Mouse (Mus musculus) brain, embryonic 14.5 days (tissue): ENCODE measurements around the gene Nrg4. TPM values are rescaled to one million over a fixed set of nuclear protein-coding genes. Genes with fewer than 3 reads are reported as not detected.

Source experiments
- DNase-seq: peaks from one replicate; pipeline ENCODE4 v3.0.0-alpha.2; 2011; ENCODE audit warnings: low read depth
- CTCF ChIP-seq: fragments of 200-500 bp; IDR thresholded peaks from 2 replicates; pipeline ENCODE4 v1.5.1; 2012; ENCODE audit warnings: inconsistent platforms, mild to moderate bottlenecking, moderate library complexity, borderline replicate concordance; ENCODE audit not compliant: insufficient read depth, insufficient read length; ENCODE audit errors: extremely low read depth
- POLR2A ChIP-seq: fragments of 200-500 bp; IDR thresholded peaks from 2 replicates; pipeline ENCODE4 v1.6.1; 2012; ENCODE audit warnings: mild to moderate bottlenecking, inconsistent platforms, borderline replicate concordance; ENCODE audit not compliant: poor library complexity, insufficient read depth, insufficient read length, severe bottlenecking; ENCODE audit errors: extremely low read depth
- polyA plus RNA-seq: library from polyadenylated mRNA; depleted of rRNA; stranded (reverse); fragments of >200 nt; gene quantifications from 2 replicates; pipeline ENCODE4 v1.2.3, GENCODE M21; 2012; rRNA removed

Nrg4 gene
- polyA plus RNA-seq, 1 experiment = 0.40 TPM

DNA sequence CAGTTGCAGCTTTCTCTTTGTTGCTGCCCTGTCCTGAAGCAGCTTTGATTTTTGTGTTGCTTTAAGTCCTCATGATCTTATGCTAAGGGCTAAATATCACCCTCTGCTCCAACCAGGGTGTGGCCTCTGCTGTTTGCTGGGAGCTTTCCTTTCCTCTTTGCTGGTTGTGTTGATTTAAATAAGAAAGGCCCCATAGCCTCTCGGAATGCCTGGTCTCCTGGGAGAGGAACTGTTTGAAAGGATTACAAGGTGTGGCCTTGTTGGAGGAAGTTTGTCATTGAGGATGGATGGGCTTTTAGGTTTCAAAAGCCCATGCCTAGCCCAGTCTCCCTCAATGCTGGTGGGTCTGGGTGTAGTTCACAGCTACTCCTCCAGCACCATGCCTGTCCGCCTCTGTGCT is 110.6 kb downstream of the Nrg4 start:
- TF ChIP-seq POLR2A (no peak), CTCF (no peak)
- no peak for DNase-seq

DNA sequence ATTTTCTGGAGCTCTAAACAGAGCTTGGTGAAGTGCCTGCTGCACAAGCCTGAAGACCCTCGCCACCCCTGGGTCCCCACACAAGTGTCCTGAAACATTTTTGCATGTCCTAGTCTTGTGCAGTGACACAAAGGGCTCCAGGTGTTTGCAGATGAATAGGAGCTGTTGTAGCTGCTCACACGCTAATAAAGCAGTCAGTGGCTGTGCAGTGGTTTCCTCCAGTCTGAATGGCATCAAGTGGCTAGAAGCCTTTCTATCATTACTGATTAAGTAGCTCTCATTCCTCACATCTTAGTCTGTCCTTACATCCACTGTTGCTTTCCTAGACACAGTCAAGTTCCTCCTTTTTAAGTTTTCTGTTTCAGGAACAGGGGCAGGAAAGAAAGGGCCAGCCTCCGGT is 111.0 kb downstream of the Nrg4 start:
- DNase-seq = no peak
- no peak for TF ChIP-seq CTCF

DNA sequence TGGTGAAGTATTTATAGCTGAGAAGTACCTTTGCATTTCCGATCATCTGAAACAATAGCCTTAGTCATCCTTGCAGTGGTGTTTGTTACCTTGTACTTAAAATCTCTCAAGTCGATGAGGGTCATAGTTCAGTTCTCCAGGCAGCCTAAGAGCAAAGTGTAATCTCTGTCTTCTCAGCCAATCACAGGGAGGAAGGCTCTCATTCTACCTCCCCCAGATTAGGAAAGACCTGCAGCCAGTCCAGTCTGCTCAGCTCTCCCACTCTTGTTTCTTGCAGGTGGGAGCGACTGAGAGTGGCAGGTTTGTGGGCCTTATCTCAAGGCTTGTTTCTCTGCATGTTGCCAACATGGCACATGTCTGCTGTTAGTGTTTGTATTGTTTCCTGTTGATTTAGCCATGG is 111.6 kb downstream of the Nrg4 start:
- TF ChIP-seq POLR2A = no peak
- no peak for TF ChIP-seq CTCF
- DNase-seq = no peak

DNA sequence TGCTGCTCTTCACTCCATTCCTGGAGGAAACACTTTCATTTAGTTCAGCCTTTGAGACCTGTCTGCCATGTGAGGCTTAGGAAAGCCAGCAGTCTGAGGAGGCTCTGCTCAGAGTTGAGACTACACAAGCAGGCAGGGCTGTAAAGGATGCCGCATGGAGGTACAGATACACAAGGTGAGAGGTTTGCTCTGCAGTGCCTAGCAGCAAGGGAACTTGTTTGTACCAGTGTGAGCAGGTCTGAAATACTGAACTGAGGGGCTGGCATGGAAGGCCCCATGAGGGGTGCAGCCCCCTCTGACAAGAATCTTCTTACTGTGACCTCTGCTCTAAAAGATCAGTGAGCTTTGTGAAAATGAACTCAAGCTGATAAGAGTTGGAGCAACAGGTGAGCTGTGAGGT is 113.2 kb downstream of the Nrg4 start:
- no peak for DNase-seq
- TF ChIP-seq POLR2A (no peak), CTCF (no peak)

DNA sequence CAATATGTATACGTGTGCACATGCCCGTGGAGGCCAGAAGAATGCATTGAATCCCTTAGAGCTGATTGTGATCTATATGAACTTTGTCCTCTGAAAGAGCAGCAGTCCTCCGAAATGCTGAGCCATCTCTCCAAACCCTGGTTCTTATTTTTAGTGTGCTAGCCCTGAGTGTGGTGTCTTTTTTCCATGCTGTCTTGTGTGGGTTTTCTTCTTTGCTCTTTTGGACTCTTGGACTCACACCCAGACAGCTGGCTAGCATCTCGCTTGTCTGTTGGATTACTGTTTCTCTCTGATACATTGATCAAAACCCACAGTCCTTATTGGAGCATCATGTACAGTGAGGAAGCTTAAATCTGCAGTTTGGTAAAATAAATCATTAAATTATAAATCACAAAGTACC is 115.0 kb downstream of the Nrg4 start:
- TF ChIP-seq POLR2A = no peak
- TF ChIP-seq CTCF = no peak
- no peak for DNase-seq

DNA sequence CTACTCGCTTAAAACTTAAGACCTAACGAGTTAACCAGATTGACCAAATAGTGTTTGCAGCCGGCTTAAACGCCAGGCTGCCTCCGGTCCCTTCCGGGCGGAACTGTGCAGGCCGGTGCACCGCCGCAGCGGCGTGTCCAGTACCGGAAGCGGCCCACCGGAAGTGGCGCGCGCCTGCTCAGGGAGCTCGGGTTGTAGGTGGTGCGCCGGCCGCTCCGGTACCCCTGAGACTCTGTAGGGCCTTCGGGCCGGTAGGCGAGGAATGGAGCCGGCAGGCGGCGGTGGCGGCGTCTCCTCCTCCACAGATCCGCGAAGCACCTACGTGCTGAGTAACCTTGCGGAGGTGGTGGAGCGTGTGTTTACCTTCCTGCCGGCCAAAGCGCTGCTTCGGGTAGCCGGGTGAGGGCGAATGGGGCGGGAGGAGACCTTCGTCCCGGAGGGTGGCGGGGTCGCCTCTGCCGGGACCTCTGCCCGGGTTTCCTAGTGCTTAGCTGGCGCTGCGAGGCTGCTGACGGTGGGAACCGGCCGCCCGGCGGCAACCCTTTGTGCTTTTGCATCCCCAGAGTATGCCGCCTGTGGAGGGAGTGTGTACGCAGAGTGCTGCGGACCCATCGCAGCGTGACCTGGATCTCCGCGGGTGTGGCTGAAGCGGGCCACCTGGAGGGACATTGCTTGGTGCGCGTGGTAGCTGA is 117.7 kb downstream of the Nrg4 start, which contains the start of gene Fbxo22:
Fbxo22 (plus strand) TSS at position 136 of the 692 bp plus-strand sequence.
- TF ChIP-seq CTCF (peak; percentile 3; the same call in 1 of the 2 replicates), POLR2A (peak; percentile 86)
- DNase-seq = peak; percentile 95

DNA sequence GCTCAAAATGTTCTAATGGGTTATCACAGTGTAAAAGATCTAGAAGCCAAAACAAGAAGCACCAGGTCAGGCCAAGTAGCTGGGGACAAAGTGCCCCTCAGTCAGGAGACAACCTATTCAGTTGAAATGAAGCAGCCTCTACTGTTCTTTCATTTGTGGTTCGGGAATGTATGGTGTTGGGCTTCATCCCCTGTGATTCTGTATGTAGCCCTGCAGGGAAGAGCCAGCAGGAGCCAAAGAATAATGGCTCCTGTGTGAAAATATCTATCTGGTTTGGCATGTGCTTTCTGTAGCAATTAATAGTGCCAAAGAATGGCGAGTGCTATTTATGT is 118.2 kb downstream of the Nrg4 start:
- DNase-seq = no peak
- no peak for TF ChIP-seq POLR2A
- no peak for TF ChIP-seq CTCF

DNA sequence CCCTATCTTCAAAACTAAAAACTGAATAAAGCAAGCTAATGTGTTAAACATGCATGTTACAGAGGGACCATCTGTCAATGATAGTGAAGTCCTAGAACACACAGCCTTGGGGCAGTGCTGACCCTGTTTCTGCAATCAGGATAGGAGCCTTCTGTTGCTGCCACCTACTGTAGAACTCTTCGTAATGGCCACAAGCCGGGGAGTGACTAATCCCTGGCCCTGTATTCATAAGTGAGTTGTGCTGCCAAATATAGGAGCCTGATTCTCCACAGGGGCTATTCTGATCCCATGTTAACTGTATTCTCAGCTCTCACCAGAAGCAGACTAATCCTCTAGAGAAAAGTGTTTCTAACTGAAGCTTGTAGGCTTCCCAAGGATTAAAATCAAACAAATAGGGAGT is 127.3 kb downstream of the Nrg4 start:
- TF ChIP-seq POLR2A (no peak), CTCF (no peak)
- peak; percentile 53 for DNase-seq

DNA sequence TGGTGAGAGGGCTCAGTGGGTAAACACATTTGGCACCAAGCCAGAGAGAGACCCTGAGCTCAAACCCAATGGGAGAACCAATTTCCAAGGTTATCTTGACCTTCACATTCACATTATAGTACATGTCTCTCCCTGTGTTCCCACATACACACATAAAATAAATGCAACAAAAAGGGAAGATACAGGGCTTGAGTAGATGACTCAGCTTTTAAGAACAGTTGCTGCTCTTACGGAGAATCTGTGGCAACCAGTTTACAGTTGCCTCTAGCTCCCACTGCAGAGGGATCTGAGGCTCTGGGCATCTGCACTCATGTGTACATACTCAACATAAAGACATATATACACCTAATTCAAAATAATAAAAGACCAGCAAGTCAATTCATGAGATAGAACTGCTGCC is 128.4 kb downstream of the Nrg4 start:
- TF ChIP-seq POLR2A = no peak
- no peak for TF ChIP-seq CTCF
- no peak for DNase-seq

DNA sequence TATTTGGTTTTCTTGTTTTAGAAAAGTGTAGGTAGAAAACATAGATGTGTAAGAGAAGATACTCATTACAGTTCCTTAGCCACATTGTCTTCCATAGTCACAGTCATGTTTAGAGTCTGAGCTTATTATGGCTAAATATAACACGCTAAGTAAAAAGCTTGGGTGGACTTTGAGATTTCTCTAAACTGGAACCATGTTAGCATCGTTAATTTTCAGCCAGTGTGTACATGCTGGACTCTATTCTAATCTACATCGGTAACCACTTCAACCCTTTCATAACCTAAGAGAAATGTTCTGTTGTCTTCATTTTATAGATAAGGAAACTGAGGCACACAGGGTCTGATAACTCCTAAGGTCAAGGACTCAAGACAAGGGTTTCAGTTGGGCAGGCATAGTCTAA is 130.8 kb downstream of the Nrg4 start:
- DNase-seq = no peak
- no peak for TF ChIP-seq CTCF
- TF ChIP-seq POLR2A = no peak

DNA sequence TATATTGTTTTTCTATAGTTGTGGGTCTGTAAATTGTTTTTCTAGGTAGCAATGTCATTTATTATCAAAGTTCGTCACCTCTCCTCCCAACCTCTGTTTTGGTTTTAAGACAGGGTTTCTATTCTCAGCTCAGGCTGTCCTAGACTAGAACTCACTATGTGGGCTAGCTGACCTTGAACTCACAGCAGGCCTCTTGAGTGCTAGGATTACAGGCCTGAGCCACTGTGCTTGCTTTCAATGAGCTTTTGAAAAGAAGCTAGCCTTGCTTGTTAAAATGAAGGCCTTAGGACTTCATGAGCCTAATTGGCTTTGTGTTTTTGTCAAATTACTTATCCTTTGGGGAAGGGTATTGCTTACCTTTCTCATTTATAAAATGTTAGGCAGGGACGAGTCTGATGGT is 152.4 kb downstream of the Nrg4 start:
- TF ChIP-seq CTCF (no peak), POLR2A (no peak)
- no peak for DNase-seq

DNA sequence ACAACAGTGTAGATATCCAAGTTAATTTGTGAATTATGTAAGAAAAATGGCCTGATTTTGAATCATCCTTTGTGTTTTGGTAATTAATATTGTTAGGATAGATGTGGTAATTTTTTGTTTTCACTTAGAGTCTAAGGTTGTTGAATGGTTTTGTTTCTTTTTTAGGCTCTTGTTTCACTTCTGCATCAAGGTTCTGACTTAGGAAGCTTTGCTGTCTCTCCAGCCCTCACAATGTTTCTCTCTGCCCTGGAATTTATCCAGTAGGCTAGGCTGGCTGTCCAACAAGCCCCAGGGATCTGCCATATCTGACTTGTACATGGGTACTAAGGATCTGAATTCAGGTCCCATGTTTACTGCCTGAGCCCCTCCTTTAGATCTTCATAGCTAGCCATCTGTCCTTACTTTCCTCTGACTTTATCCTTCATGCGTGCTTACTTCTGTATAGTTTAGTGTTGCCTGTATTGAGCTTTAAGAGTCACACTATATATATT is 154.4 kb downstream of the Nrg4 start:
- DNase-seq = no peak
- TF ChIP-seq CTCF (no peak), POLR2A (no peak)

DNA sequence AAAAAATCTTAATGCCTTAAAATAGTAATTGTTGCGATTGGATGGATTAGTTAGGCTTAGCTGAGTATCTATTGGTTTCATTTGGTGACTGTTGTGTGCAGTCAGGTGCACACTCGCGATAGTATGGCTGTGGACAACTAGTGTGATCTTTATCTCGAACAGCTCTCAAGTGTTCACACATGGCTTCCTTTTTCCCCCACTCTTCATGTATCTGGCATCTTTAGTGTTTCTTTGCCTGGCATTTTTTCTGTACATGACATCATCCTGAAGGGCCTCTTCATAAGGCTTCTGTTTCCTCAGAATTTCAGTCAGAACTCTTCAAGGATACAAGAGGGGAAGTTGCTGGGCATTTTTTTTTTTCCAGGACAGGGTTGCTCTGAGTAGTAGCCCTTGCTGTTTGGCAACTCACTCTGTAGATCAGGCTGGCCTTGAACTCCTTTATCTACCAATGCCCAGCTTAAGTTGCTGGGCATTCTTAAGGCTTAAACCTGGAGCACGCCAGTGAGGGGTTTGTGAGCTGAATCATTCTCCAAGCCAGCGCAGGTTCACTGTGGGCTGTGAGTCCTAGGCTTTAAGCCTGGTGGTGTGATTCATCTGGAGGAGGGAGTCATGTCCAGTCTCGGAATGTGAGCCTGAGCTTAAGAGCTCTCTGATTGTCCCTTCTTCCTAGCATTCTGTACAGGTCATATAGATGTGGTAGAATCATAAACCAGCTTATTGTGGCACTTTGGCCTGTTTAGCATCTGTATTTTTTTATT is 155.8 kb downstream of the Nrg4 start:
- no peak for DNase-seq
- TF ChIP-seq POLR2A (no peak), CTCF (no peak)

Other genes with a start within 250 kb of the Nrg4 start
- gene Ube2q2, start 178.0 kb downstream of the Nrg4 start, polyA plus RNA-seq = 18.7 and 25.3 TPM in 2 replicates
- gene Fbxo22, start 117.9 kb downstream of the Nrg4 start, polyA plus RNA-seq = 35.0 and 44.2 TPM in 2 replicates
- gene Tmem266, start 69 bp upstream of the Nrg4 start, polyA plus RNA-seq = 4.7 and 7.8 TPM in 2 replicates
- gene Etfa, start 185.4 kb upstream of the Nrg4 start, polyA plus RNA-seq = 36.0 and 36.7 TPM in 2 replicates
- gene Isl2, start 211.8 kb upstream of the Nrg4 start, polyA plus RNA-seq = 1.5 and 3.7 TPM in 2 replicates